Mouse (Mus musculus) lung, embryonic 16.5 days (tissue): Measurements from ENCODE around the gene Gpr37l1. TPM values are rescaled to one million over a fixed set of nuclear protein-coding genes. Genes with fewer than 3 reads are reported as not detected.
A peak's percentile ranks its signal among the peaks of the same experiment; 100 is the strongest.
"Not testable (repeated sequence)": the region's sequence is repeated elsewhere in the genome, so short reads cannot be mapped to it uniquely, and the experiment has no call there.

Experiments used
- ATAC-seq: fragments of 200-750 bp; cut with Nextera tagmentation; 2 replicates; pipeline ENCODE4 v1.8.0; 2017; ENCODE audit warnings: low read depth, mild to moderate bottlenecking, moderate library complexity
- H3K27ac ChIP-seq: fragments of 300-500 bp; sonication (generic); 2 replicates; pipeline ENCODE4 v1.5.1; 2014; ENCODE audit warnings: mild to moderate bottlenecking, control low read depth, low read length
- H3K27me3 ChIP-seq: fragments of 300-500 bp; sonication (generic); 2 replicates; pipeline ENCODE4 v1.6.1; 2014; ENCODE audit warnings: low read depth, low read length, mixed read lengths; ENCODE audit not compliant: control insufficient read depth, insufficient read depth
- H3K36me3 ChIP-seq: fragments of 300-500 bp; sonication (generic); 2 replicates; pipeline ENCODE4 v1.6.1; 2014; ENCODE audit warnings: low read length; ENCODE audit not compliant: control insufficient read depth, insufficient read depth
- H3K4me1 ChIP-seq: fragments of 300-500 bp; sonication (generic); replicated peaks from 2 replicates; pipeline ENCODE4 v1.6.1; 2014; ENCODE audit warnings: low read length, mixed read lengths; ENCODE audit not compliant: control insufficient read depth, insufficient read depth
- H3K4me2 ChIP-seq: fragments of 300-500 bp; sonication (generic); 2 replicates; pipeline ENCODE4 v1.6.1; 2014; ENCODE audit warnings: low read depth, low read length, control low read depth
- H3K4me3 ChIP-seq: fragments of 300-500 bp; sonication (generic); 2 replicates; pipeline ENCODE4 v1.5.1; 2014; ENCODE audit warnings: mild to moderate bottlenecking, low read length, control low read depth
- H3K9ac ChIP-seq: fragments of 300-500 bp; sonication (generic); 2 replicates; pipeline ENCODE4 v1.6.1; 2014; ENCODE audit warnings: low read length, control low read depth
- H3K9me3 ChIP-seq: fragments of 300-500 bp; sonication (generic); 2 replicates; pipeline ENCODE4 v1.6.1; 2016; ENCODE audit warnings: low read length; ENCODE audit not compliant: control insufficient read depth
- WGBS: fragments of 180-500 bp; shearing (Covaris S2); extraction: QIAGEN DNeasy Blood & Tissue Kit; methylation state at CpG from one replicate; pipeline ENCODE4 v1.1.7; 2014; 5-methylcytosine and 5-hydroxymethylcytosine counted together
- polyA plus RNA-seq: library from polyadenylated mRNA; unstranded; fragments of >200 nt; fragmentation: Nextera tagmentation; extraction: Ambion mirVana; gene quantifications from 2 replicates; pipeline ENCODE4 v1.2.1, GENCODE M21; 2015

Gene Gpr37l1
- polyA plus RNA-seq, 1 experiment from 2014 or later = not detected

DNA sequence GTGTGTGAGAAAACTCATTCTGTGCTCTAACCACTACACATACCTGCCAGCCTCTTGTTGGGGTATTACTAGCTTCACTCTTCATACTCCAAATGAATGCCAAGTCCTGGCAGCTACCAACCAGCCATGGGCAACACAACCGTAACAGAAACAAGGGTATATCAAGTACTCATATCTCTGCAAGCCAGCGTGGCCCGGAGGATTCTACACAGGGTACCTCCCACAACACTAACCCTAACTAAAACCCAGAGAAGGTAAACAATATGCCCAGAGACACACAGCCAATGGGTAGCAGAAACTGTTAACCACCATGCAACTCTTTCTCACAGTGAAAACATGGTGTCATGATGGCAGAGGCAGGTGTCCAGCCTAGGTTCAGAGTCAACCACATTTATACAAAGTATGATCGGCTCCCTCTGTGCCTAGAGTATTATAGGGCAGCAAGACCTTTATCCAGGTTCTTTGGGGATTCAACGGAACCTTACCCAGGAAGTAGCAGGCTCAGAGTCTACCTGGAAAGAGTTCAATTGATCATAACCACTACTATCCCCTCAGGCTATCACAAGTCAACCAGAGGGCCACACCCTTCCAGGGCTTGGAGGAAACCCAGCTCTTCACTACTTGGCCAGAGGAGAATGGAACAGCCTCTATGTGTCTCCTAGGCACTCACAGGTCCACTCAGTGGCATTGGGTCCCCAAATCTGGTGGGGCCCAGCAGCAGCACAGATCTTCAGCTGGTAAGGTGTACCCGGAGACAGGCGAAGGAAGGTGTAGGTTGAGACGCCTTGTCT, 42.7 kb downstream of the Gpr37l1 start:
- H3K4me1 ChIP-seq = peaks cover 5% of the 10 kb centered on the region; the same call in 1 of the 2 replicates
- H3K4me2 ChIP-seq = no peak overlapping the region
- H3K9me3 ChIP-seq = no peaks in the 10 kb centered on the region
- no peaks in the 10 kb centered on the region for H3K36me3 ChIP-seq
- no peak overlapping the region for H3K9ac ChIP-seq
- peaks cover 5% of the 10 kb centered on the region; the same call in 1 of the 2 replicates for H3K27me3 ChIP-seq
- ATAC-seq = no peak
- WGBS = 91% methylated on average over 8 of the region's 8 CpGs
- H3K27ac ChIP-seq = no peak overlapping the region
- no peak overlapping the region for H3K4me3 ChIP-seq

DNA sequence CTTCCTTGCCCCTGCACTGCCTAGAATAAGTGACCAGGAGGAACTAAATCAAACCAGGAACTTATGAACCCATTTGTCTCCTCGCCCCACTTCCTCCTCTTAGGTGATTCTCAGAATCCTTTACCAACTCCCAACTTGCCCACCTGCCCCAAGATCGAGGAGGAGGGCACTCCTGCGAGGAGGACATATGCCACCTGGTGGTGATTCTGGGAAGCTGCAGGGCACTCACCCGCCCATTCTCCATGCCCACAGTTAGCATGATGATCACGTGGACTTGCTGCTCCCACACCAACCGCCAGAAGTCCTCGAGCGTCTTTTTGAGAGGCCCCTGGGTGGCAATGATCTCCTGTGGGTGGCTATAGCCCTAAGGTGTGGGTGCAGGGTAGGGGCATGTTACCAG, 54.8 kb downstream of the Gpr37l1 start:
- peaks cover 2% of the 10 kb centered on the region; the same call in 1 of the 2 replicates for H3K27me3 ChIP-seq
- no peak overlapping the region for H3K9ac ChIP-seq
- 6% methylated on average over 8 of the region's 8 CpGs for WGBS
- no peaks in the 10 kb centered on the region for H3K36me3 ChIP-seq
- H3K4me1 ChIP-seq = no peaks in the 10 kb centered on the region
- H3K27ac ChIP-seq = no peak overlapping the region
- no peak overlapping the region for H3K4me2 ChIP-seq
- peak; percentile 13; the same call in 1 of the 2 replicates for ATAC-seq
- H3K4me3 ChIP-seq = no peak overlapping the region
- H3K9me3 ChIP-seq = no peaks in the 10 kb centered on the region

DNA sequence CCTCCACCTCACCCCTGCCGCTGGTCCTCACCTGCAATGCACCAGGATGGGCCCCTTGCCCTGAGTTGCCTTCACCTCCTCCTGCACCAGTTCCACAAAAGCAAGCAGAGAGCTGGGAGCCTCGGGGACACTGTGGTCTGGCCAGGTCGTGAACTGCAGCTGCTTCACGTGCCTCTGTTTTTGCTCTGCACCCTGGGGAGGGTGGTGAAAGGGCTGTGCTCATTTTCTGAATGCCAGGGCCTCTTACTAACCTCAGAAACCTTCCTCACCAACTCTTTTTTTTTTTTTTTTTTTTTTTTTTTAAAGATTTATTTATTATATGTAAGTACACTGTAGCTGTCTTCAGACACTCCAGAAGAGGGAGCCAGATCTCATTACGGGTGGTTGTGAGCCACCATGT, 56.2 kb downstream of the Gpr37l1 start:
- WGBS = 56% methylated on average over 4 of the region's 5 CpGs
- H3K27ac ChIP-seq, H3K4me3 ChIP-seq, H3K9ac ChIP-seq, H3K36me3 ChIP-seq, H3K4me1 ChIP-seq, ATAC-seq, H3K27me3 ChIP-seq, H3K9me3 ChIP-seq, H3K4me2 ChIP-seq: not testable (repeated sequence)

Other genes with a start within 250 kb of the Gpr37l1 start
- gene Ppp1r12b, start 211.7 kb downstream of the Gpr37l1 start, polyA plus RNA-seq = 10.3 and 10.5 TPM in 2 replicates
- gene Ube2t, start 205.1 kb downstream of the Gpr37l1 start, polyA plus RNA-seq = 41.8 and 43.2 TPM in 2 replicates
- gene Lgr6, start 62.4 kb downstream of the Gpr37l1 start, polyA plus RNA-seq = 9.2 and 9.9 TPM in 2 replicates
- 4.4 and 6.1 TPM in 2 replicates for gene Ptpn7, start 35.0 kb downstream of the Gpr37l1 start, polyA plus RNA-seq
- gene Arl8a, start 20.9 kb downstream of the Gpr37l1 start, polyA plus RNA-seq = 37.4 and 42.9 TPM in 2 replicates
- 32.9 and 35.7 TPM in 2 replicates for gene Elf3, start 90.9 kb upstream of the Gpr37l1 start, polyA plus RNA-seq
- 96.0 and 108 TPM in 2 replicates for gene Rnpep, start 116.4 kb upstream of the Gpr37l1 start, polyA plus RNA-seq
- 185 and 187 TPM in 2 replicates for gene Timm17a, start 146.1 kb upstream of the Gpr37l1 start, polyA plus RNA-seq
- 3.9 and 4.1 TPM in 2 replicates for gene Lmod1, start 157.1 kb upstream of the Gpr37l1 start, polyA plus RNA-seq
- gene Shisa4, start 207.6 kb upstream of the Gpr37l1 start, polyA plus RNA-seq = 24.4 and 25.4 TPM in 2 replicates